Mouse (Mus musculus): ENCODE results near the gene Polr2l.

Gene Polr2l

GRCm38 (mm10) chr7:141484186-141485120 is 9.5 kb upstream of the Polr2l start:
- no peak for DNase-seq

GRCm38 (mm10) chr7:141483114-141483653 is 8.3 kb upstream of the Polr2l start:
- no peak for DNase-seq

GRCm38 (mm10) chr7:141482531-141483024 is 7.6 kb upstream of the Polr2l start:
- DNase-seq: no peak

GRCm38 (mm10) chr7:141481498-141482401 is 6.8 kb upstream of the Polr2l start:
- peak; percentile 66 for DNase-seq

GRCm38 (mm10) chr7:141480842-141481497 is 6.0 kb upstream of the Polr2l start:
- DNase-seq: peak; percentile 50

- no peak for DNase-seq
Measured at GRCm38 (mm10) chr7:141478270-141478748, 3.4 kb upstream of the Polr2l start.

- DNase-seq: no peak
Measured at GRCm38 (mm10) chr7:141477578-141478269, 2.8 kb upstream of the Polr2l start.

- DNase-seq: no peak
Measured at GRCm38 (mm10) chr7:141476981-141477370, 2.0 kb upstream of the Polr2l start.

GRCm38 (mm10) chr7:141476226-141476980 is 1.5 kb upstream of the Polr2l start:
- DNase-seq: peak; percentile 60

- DNase-seq: no peak
Measured at GRCm38 (mm10) chr7:141475805-141476158, 850 bp upstream of the Polr2l start.

- no peak for DNase-seq
Measured at GRCm38 (mm10) chr7:141474160-141474559, 772 bp downstream of the Polr2l start.

- DNase-seq: no peak
Measured at GRCm38 (mm10) chr7:141472763-141473162, 2.2 kb downstream of the Polr2l start.

GRCm38 (mm10) chr7:141472226-141472625 is 2.7 kb downstream of the Polr2l start:
- DNase-seq: no peak

- DNase-seq: no peak
Measured at GRCm38 (mm10) chr7:141471236-141471635, 3.7 kb downstream of the Polr2l start.

- no peak for DNase-seq
Measured at GRCm38 (mm10) chr7:141470637-141470944, 4.3 kb downstream of the Polr2l start.

GRCm38 (mm10) chr7:141469901-141470636 is 4.9 kb downstream of the Polr2l start:
- DNase-seq: no peak

- no peak for DNase-seq
Measured at GRCm38 (mm10) chr7:141469352-141469751, 5.6 kb downstream of the Polr2l start.

- DNase-seq: peak; percentile 43
Measured at GRCm38 (mm10) chr7:141468522-141469211, 6.3 kb downstream of the Polr2l start.

- no peak for DNase-seq
Measured at GRCm38 (mm10) chr7:141468164-141468521, 6.8 kb downstream of the Polr2l start.
